Mouse (Mus musculus) hindbrain, embryonic 14.5 days (tissue): Measurements from ENCODE around the gene Ap1g2. TPM values are rescaled to one million over a fixed set of nuclear protein-coding genes. Genes with fewer than 3 reads are reported as not detected.

Experiments
- ATAC-seq: fragments of 200-750 bp; cut with Nextera tagmentation; 2 replicates; pipeline ENCODE4 v1.8.0; 2017; ENCODE audit warnings: moderate number of reproducible peaks, mild to moderate bottlenecking, moderate TSS enrichment, moderate library complexity; ENCODE audit not compliant: low FRiP score
- DNase-seq: peaks from one replicate; pipeline ENCODE4 v3.0.0-alpha.2; 2015; ENCODE audit warnings: low spot score
- H3K27ac ChIP-seq: fragments of 300-500 bp; sonication (generic); 2 replicates; pipeline ENCODE4 v1.5.1; 2014; ENCODE audit warnings: mild to moderate bottlenecking, moderate library complexity
- H3K27me3 ChIP-seq: fragments of 300-500 bp; sonication (generic); 2 replicates; pipeline ENCODE4 v1.6.1; 2014; ENCODE audit warnings: mild to moderate bottlenecking, low read length, mixed read lengths; ENCODE audit not compliant: control insufficient read depth, insufficient read depth
- H3K36me3 ChIP-seq: fragments of 300-500 bp; sonication (generic); replicated peaks from 2 replicates; pipeline ENCODE4 v1.6.1; 2014; ENCODE audit not compliant: control insufficient read depth, insufficient read depth
- H3K4me1 ChIP-seq: fragments of 300-500 bp; sonication (generic); replicated peaks from 2 replicates; pipeline ENCODE4 v1.6.1; 2014; ENCODE audit warnings: antibody characterized with exemption, low read length, mixed read lengths; ENCODE audit not compliant: control insufficient read depth, insufficient read depth
- H3K4me2 ChIP-seq: fragments of 300-500 bp; sonication (generic); replicated peaks from 2 replicates; pipeline ENCODE4 v1.6.1; 2014; ENCODE audit warnings: mild to moderate bottlenecking, moderate library complexity
- H3K4me3 ChIP-seq: fragments of 300-500 bp; sonication (generic); replicated peaks from 2 replicates; pipeline ENCODE4 v1.5.1; 2014; ENCODE audit warnings: mild to moderate bottlenecking, low read length
- H3K9ac ChIP-seq: fragments of 300-500 bp; sonication (generic); 2 replicates; pipeline ENCODE4 v1.6.1; 2014
- H3K9me3 ChIP-seq: fragments of 300-500 bp; sonication (generic); 2 replicates; pipeline ENCODE4 v1.6.1; 2016; ENCODE audit warnings: low read length; ENCODE audit not compliant: control insufficient read depth
- WGBS: fragments of 180-500 bp; shearing (Covaris S2); extraction: QIAGEN DNeasy Blood & Tissue Kit; methylation state at CpG from one replicate; pipeline ENCODE4 v1.1.7; 2014; 5-methylcytosine and 5-hydroxymethylcytosine counted together
- polyA plus RNA-seq: library from polyadenylated mRNA; unstranded; fragments of >200 nt; fragmentation: Nextera tagmentation; extraction: Ambion mirVana; gene quantifications from 2 replicates; pipeline ENCODE4 v1.2.1, GENCODE M21; 2014

Gene Ap1g2
- polyA plus RNA-seq, 1 experiment from 2014 or later: 6.3 TPM

DNA sequence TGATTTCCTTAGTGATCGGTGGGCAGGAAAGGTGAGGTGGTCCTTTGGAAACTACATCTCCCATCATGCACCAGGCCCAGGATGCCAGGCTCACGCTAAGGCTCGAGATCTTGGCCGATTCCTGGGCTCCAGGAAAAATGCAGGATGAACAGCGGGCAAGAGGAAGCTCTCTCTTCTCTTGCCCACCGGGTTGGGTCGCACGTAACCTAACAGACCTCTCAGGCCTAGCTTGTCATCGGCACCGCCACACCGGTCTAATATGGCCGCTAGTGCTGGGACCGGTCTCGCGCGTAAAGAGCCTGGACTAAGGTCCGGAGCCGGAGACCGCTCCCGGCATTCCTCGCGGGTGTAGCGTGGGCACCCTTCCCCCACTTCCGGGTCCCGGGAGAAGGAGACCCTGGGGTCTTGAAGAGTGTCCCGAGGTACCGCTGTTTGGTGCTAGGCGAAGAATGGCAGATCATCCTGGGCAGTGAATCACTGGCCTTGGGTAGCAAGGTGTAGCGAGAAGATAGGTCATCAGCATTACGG, 11.6 kb downstream of the Ap1g2 start, which contains the start of gene Thtpa:
Thtpa (plus strand) TSS at position 81 of the 528 bp plus-strand sequence.
- peak within 1 kb of the TSS; percentile 57 for H3K9ac ChIP-seq
- peak within 1 kb of the TSS; percentile 90 for H3K27ac ChIP-seq
- H3K4me1 ChIP-seq: peaks cover 34% of the 10 kb centered on the region
- H3K4me3 ChIP-seq: peak within 1 kb of the TSS; percentile 39
- ATAC-seq (peak; percentile 64), DNase-seq (peak; percentile 78)
- H3K36me3 ChIP-seq: no peaks in the 10 kb centered on the region
- no peaks in the 10 kb centered on the region for H3K9me3 ChIP-seq
- H3K27me3 ChIP-seq: no peaks in the 10 kb centered on the region
- WGBS: under 1% methylated on average over 30 of the region's 30 CpGs
- H3K4me2 ChIP-seq: peak within 1 kb of the TSS; percentile 64

DNA sequence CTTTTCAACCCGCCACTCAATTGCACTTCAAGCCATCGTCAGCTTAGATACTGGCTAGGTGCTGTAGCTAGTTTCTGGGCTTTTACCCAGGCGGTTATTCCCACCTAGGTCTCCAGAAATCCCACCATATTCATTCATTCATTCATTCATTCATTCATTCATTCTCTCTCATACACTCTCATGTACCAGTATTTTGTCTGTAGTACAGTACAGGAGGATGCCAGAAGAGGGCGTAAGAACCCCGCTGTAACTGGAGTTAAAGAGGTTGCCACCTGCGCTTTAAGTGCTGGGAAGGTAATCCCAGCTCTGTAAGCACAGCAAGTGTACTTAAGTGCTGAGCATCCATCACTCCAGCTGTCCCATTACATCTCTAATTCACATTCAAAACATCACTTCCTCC, 12.5 kb downstream of the Ap1g2 start:
- 44% methylated on average over 6 of the region's 6 CpGs for WGBS
- no peaks in the 10 kb centered on the region for H3K27me3 ChIP-seq
- H3K9ac ChIP-seq: no peak overlapping the region
- no peak overlapping the region for H3K27ac ChIP-seq
- DNase-seq (no peak), ATAC-seq (no peak)
- H3K4me1 ChIP-seq: peaks cover 42% of the 10 kb centered on the region
- no peaks in the 10 kb centered on the region for H3K9me3 ChIP-seq
- no peak overlapping the region for H3K4me3 ChIP-seq
- H3K36me3 ChIP-seq: no peaks in the 10 kb centered on the region
- H3K4me2 ChIP-seq: peak overlapping the region; percentile 64; the same call in 1 of the 2 replicates

DNA sequence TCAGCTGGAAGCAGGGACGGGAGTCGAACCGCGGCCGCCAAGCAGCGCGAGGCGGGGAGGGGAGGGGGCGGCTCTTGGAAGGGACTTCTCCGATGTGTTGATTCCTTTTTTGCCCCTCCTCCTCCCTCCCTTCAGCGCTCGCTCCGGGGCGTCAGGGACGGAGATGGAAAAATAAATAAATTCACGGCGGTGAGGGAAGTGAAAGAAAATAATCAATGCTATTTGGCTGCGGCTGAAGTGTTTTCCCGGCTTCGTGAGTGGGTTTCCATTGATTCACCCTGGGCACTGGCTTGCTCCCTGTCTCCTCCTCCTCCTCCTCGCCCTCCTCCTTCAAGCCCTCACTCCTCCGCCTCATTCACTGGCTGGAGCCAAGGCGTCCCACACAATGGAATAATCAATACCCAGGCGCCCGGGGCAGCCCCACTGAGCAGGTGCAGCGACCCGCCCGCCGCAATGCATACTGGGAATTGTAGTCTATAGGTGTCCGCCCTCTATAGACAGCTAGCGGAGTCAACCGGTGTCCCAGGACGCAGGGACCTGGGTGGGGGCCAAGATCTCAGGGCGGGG, 14.3 kb downstream of the Ap1g2 start, which contains the start of gene Zfhx2:
Zfhx2 (minus strand) TSS at position 314 of the 567 bp plus-strand sequence.
- under 1% methylated on average over 34 of the region's 34 CpGs for WGBS
- Histone ChIP-seq H3K27me3 (no peaks in the 10 kb centered on the region), H3K9me3 (no peaks in the 10 kb centered on the region), H3K36me3 (no peaks in the 10 kb centered on the region), H3K27ac (peak within 1 kb of the TSS; percentile 93), H3K4me3 (peak within 1 kb of the TSS; percentile 57), H3K4me2 (peak within 1 kb of the TSS; percentile 87), H3K4me1 (peaks cover 50% of the 10 kb centered on the region), H3K9ac (peak within 1 kb of the TSS; percentile 85)
- DNase-seq (peak; percentile 91), ATAC-seq (peak; percentile 94)

DNA sequence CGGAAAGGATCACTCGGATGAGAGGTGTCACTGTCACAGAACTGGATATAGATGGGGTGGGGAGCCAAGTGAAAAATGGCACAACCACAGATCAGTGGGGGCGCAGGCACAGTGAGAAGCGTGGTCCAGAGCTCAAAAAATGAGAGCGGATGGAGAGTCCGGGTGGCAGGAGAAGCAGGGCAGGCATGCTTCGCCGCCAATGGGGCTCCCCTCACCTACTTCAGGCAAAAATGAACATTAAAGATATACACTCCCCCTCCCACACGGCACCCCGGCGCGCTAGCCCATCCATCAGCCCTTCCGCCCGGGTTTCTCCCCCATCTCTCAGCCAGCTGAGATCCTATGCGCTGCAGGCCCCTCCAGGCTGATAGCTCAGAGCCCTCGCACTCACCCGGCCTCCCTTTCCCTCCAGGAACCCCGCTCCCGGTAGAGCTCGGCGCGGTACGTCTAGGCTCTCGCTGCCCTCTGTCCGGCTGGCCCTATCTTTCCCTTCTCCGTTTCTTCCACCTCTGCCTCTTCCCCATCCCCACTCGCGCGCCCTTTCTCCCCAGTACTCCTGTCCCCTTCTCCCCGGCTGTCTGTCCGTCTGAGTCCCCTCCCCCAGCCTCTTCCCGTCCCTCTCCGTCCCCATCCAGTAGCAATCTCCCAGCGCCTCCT, 15.1 kb downstream of the Ap1g2 start:
- Histone ChIP-seq H3K4me3 (peak overlapping the region; percentile 57), H3K27ac (peak overlapping the region; percentile 93), H3K4me1 (peaks cover 50% of the 10 kb centered on the region), H3K9me3 (no peaks in the 10 kb centered on the region), H3K9ac (peak overlapping the region; percentile 85), H3K36me3 (no peaks in the 10 kb centered on the region), H3K4me2 (peak overlapping the region; percentile 87), H3K27me3 (no peaks in the 10 kb centered on the region)
- DNase-seq (no peak), ATAC-seq (peak; percentile 19; the same call in 1 of the 2 replicates)
- WGBS: 4% methylated on average over 34 of the region's 34 CpGs

DNA sequence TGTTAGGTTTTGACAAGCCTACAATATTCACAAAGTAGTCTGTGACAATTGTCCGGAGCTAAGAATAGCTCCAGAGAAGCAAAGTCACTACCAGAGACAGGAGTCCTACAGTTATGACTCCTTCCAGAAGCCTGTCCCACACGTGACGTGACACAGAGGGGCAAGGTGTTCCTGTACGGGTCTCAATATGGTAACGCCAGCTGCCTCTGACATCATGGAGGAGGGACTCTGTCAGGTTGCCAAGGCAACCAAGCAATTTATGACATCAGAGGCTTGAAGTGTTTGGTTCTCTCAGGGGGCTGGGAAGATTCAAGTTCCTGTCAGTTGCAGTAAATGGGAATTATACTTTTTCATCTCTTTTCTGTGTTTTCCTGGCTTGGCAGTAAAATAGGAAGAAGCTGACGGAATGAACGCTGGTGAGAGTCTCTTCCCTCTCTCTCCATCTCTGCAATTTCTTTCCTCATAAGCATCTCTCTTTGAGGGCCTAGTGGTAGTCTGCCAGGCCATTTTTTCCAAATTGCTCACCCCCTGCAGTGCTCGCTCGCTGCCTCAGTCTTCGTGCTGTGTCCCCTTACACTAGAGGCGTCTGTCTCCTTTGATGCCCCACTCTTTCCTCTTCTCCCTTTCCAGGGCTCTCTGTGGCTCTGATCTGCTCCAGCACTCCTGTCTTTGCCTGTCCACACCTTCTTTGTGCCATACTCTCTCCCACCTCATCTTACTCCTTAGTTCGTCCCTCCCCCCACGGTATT, 17.0 kb downstream of the Ap1g2 start:
- ATAC-seq (no peak), DNase-seq (peak; percentile 62)
- Histone ChIP-seq H3K9ac (peak overlapping the region; percentile 85), H3K27me3 (no peaks in the 10 kb centered on the region), H3K4me2 (peak overlapping the region; percentile 87), H3K4me1 (peaks cover 56% of the 10 kb centered on the region), H3K27ac (peak overlapping the region; percentile 69; the same call in 1 of the 2 replicates), H3K36me3 (no peaks in the 10 kb centered on the region), H3K9me3 (no peaks in the 10 kb centered on the region), H3K4me3 (peak overlapping the region; percentile 57)
- WGBS: 47% methylated on average over 13 of the region's 13 CpGs

DNA sequence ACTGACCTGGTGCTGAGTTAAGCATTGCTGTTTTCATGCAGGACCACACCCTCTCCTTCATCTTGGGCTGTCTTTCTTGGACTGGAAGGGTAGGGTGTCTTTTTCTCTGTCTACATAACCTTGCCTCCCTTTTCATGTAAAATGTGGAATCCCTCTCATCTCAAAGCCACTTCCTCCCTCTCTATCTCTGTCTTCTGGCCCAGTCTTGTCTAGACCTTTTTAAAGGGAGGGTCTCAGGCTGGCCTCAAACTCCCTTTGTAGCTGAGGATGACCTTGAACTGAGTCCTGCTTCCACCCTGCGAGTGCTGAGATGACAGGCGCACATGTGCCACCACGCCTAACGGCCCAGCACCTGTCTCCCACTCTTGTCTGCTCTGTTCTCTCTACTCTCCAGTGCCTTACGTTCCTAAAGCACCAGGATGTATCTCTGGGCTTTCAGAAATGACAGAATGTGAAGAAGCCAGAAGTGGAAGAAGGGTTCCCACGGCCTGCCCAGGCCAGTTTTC, 20.3 kb downstream of the Ap1g2 start:
- Histone ChIP-seq H3K9me3 (no peaks in the 10 kb centered on the region), H3K4me3 (no peak overlapping the region), H3K9ac (no peak overlapping the region), H3K27me3 (no peaks in the 10 kb centered on the region), H3K36me3 (peaks cover 20% of the 10 kb centered on the region; the same call in 1 of the 2 replicates), H3K4me1 (peaks cover 53% of the 10 kb centered on the region), H3K4me2 (no peak overlapping the region), H3K27ac (0 out of 2 replicates have a peak overlapping the region, but pooled peaks have one; percentile 29)
- WGBS: 78% methylated on average over 6 of the region's 6 CpGs
- ATAC-seq (no peak), DNase-seq (no peak)

DNA sequence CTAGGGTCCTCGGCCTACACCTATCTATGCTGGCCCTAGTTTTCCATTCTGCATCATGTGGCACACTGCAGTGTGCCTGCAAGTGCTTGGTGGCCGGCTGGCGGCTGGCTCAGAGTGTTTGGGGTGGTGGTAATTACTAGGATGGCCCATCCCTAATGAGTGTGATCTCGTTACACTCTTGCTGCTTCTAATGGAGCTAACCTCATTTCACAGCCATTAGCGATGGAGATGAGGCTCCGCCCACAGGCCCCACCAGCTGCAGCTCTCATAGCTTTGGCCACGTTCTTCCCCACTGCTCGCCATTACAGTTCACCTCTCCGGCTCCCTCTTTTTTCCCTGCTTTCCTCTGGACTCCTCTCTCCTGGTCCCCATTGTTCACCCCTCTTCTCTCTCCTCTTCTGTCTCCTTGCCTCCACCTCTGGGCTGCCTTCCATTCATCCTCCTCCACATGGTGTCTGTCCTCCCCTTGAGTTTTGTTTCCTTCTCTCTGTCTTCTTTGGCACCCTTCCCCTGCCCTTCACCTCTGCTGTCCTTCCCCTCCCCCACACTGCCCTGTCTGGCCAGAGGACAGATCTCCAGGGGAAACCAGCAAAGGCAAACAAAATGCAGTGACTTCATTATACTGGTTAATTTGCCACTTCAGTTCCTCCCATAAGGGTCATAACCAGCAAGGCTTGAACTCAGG, 20.9 kb downstream of the Ap1g2 start:
- no peak overlapping the region for H3K4me3 ChIP-seq
- 0 out of 2 replicates have a peak overlapping the region, but pooled peaks have one; percentile 29 for H3K27ac ChIP-seq
- peak; percentile 47 for ATAC-seq
- 26% methylated on average over 9 of the region's 9 CpGs for WGBS
- H3K9me3 ChIP-seq: no peaks in the 10 kb centered on the region
- H3K9ac ChIP-seq: no peak overlapping the region
- H3K4me1 ChIP-seq: peaks cover 53% of the 10 kb centered on the region
- H3K36me3 ChIP-seq: peaks cover 20% of the 10 kb centered on the region; the same call in 1 of the 2 replicates
- DNase-seq: no peak
- H3K4me2 ChIP-seq: no peak overlapping the region
- H3K27me3 ChIP-seq: no peaks in the 10 kb centered on the region

DNA sequence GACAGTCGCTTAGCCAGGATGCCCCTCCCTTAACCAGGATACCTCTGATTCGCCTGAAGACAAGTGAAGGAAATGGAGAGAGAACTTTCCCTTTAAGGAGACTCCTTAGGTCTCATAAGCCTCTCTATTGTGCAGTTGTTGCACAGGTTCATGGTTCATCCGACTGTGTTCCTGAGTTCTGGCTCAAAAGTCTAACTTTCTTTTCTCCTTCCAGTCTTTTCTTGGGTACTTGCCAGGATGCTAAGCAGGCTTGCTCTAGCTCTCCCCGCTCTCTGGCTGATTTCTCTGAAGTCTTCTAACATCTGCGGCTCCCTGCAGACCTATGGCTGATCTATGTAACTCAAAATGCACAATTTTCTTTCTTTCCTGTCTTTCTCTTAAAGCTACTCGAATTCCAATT, 22.9 kb downstream of the Ap1g2 start:
- peaks cover 46% of the 10 kb centered on the region for H3K4me1 ChIP-seq
- 78% methylated on average over 6 of the region's 6 CpGs for WGBS
- H3K9ac ChIP-seq: no peak overlapping the region
- H3K27me3 ChIP-seq: no peaks in the 10 kb centered on the region
- no peak for DNase-seq
- ATAC-seq: no peak
- no peak overlapping the region for H3K4me2 ChIP-seq
- peaks cover 20% of the 10 kb centered on the region; the same call in 1 of the 2 replicates for H3K36me3 ChIP-seq
- H3K9me3 ChIP-seq: no peaks in the 10 kb centered on the region
- no peak overlapping the region for H3K4me3 ChIP-seq
- H3K27ac ChIP-seq: no peak overlapping the region
